Mouse (Mus musculus): Measurements from ENCODE around the gene Fam234a. TPM values are rescaled to one million over a fixed set of nuclear protein-coding genes. Genes with fewer than 3 reads are reported as not detected.

The Fam234a gene
- polyA plus RNA-seq, 1 experiment from 2014 or later, result 60.6 TPM

GRCm38 (mm10) chr17:26229776-26230175 lies 14.3 kb downstream of the Fam234a start:
- Histone ChIP-seq H3K9ac (no peak overlapping the region), H3K4me3 (no peak overlapping the region), H3K4me1 (no peaks in the 10 kb centered on the region), H3K27ac (no peak overlapping the region), H3K4me2 (no peak overlapping the region), H3K36me3 (peaks cover 3% of the 10 kb centered on the region; the same call in 1 of the 2 replicates), H3K9me3 (no peaks in the 10 kb centered on the region), H3K27me3 (no peaks in the 10 kb centered on the region)
- ATAC-seq (ENCODE audit: insufficient number of reproducible peaks, low FRiP score, low TSS enrichment, low read depth), result no peak
- WGBS, result 95% methylated on average over 5 of the region's 5 CpGs

DNA sequence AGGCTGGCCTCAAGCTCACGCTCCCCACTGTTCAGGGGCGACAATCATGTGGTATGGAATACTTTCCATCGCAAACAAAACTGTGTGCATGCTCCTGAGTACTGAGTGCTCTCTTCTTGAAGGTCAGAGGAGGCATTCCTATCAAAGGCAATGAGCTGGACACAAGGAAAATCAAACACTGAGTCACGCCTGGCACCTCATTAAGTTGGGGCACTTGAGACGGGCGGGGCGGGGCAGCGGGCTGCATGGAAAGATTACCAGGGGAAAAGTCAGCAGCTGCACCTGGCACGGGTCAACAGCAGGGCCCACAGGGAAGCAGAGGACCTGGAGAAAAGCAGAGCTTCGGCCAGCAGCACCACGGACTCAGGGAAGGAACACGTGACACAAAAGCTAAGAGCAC lies 18.9 kb downstream of the Fam234a start:
- ATAC-seq (ENCODE audit: insufficient number of reproducible peaks, low FRiP score, low TSS enrichment, low read depth), result no peak
- Histone ChIP-seq H3K9me3 (no peaks in the 10 kb centered on the region), H3K9ac (no peak overlapping the region), H3K27me3 (no peaks in the 10 kb centered on the region), H3K4me2 (no peak overlapping the region), H3K4me3 (no peak overlapping the region), H3K36me3 (0 out of 2 replicates have a peak, but pooled peaks cover 3% of the 10 kb centered on the region), H3K4me1 (no peaks in the 10 kb centered on the region), H3K27ac (no peak overlapping the region)
- WGBS, result 74% methylated on average over 12 of the region's 12 CpGs

- H3K36me3 ChIP-seq, result peaks cover 23% of the 10 kb centered on the region
- H3K4me1 ChIP-seq, result no peaks in the 10 kb centered on the region
- H3K9me3 ChIP-seq, result no peaks in the 10 kb centered on the region
- H3K4me2 ChIP-seq, result no peak overlapping the region
- no peak overlapping the region for H3K9ac ChIP-seq
- H3K27ac ChIP-seq, result no peak overlapping the region
- no peak for ATAC-seq (ENCODE audit: insufficient number of reproducible peaks, low FRiP score, low TSS enrichment, low read depth)
- no peaks in the 10 kb centered on the region for H3K27me3 ChIP-seq
- no peak overlapping the region for H3K4me3 ChIP-seq
- WGBS, result 69% methylated on average over 2 of the region's 2 CpGs
Measured at GRCm38 (mm10) chr17:26221508-26221907, 22.5 kb downstream of the Fam234a start.

GRCm38 (mm10) chr17:26212681-26213080 lies 31.4 kb downstream of the Fam234a start:
- no peak overlapping the region for H3K4me3 ChIP-seq
- no peaks in the 10 kb centered on the region for H3K27me3 ChIP-seq
- 83% methylated on average over 11 of the region's 11 CpGs for WGBS
- no peaks in the 10 kb centered on the region for H3K9me3 ChIP-seq
- no peak overlapping the region for H3K9ac ChIP-seq
- no peak for ATAC-seq (ENCODE audit: insufficient number of reproducible peaks, low FRiP score, low TSS enrichment, low read depth)
- H3K4me2 ChIP-seq, result no peak overlapping the region
- H3K4me1 ChIP-seq, result no peaks in the 10 kb centered on the region
- H3K36me3 ChIP-seq, result peaks cover 35% of the 10 kb centered on the region
- no peak overlapping the region for H3K27ac ChIP-seq

DNA sequence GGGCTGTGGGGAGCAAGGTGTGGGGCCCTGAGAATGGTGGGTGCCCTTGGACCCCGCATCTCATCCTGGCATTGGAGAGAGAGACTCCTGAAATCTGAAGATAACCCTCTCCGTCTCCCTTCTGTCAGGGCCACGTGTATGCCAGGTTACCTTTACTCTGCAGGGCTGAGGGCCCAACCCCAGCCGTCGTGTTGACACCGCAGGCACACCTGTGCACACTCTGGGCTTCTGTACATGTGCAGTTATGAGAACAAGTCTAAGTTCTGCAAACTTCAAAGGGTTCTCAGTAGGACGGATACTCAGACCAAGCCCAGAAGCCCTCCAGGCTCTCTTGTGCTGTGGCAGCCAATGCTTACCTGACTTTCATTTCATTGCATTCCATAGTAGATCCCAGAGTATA lies 31.8 kb downstream of the Fam234a start:
- Histone ChIP-seq H3K4me2 (no peak overlapping the region), H3K4me1 (no peaks in the 10 kb centered on the region), H3K9ac (no peak overlapping the region), H3K27ac (no peak overlapping the region), H3K9me3 (no peaks in the 10 kb centered on the region), H3K27me3 (no peaks in the 10 kb centered on the region), H3K36me3 (peaks cover 31% of the 10 kb centered on the region), H3K4me3 (no peak overlapping the region)
- WGBS, result 80% methylated on average over 7 of the region's 7 CpGs
- no peak for ATAC-seq (ENCODE audit: insufficient number of reproducible peaks, low FRiP score, low TSS enrichment, low read depth)

- Histone ChIP-seq H3K27ac (no peak within 1 kb of the TSS), H3K4me2 (no peak within 1 kb of the TSS), H3K9me3 (no peaks in the 10 kb centered on the region), H3K9ac (no peak within 1 kb of the TSS), H3K27me3 (peaks cover 32% of the 10 kb centered on the region), H3K4me3 (no peak within 1 kb of the TSS), H3K36me3 (peaks cover 2% of the 10 kb centered on the region; the same call in 1 of the 2 replicates), H3K4me1 (peaks cover 13% of the 10 kb centered on the region)
- no peak for ATAC-seq (ENCODE audit: insufficient number of reproducible peaks, low FRiP score, low TSS enrichment, low read depth)
- WGBS, result 87% methylated on average over 12 of the region's 12 CpGs
Measured at GRCm38 (mm10) chr17:26207686-26208085, 36.4 kb downstream of the Fam234a start, which contains the start of gene Arhgdig. TSS of gene Arhgdig (minus strand) at chr17:26207786.

DNA sequence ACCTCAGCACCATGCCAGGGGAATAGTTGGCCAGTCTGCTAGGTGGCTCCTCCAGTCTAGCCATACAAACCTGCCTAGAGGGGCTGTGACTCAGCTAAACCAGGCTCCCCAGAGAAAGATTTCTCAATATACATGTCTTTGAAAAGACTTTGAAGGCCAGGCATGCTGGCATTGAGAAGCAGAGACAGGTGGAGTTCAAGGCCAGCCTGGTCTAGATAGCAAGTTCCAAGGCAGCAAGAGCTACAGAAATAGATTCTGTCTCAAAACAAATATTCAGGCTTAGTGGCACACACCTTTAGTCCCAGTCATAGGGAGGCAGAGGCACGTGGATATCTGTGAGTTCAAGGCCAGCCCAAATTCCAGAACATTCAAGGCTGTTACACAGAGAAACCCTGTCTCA lies 37.6 kb downstream of the Fam234a start:
- Histone ChIP-seq H3K27me3 (peaks cover 45% of the 10 kb centered on the region), H3K36me3 (no peaks in the 10 kb centered on the region), H3K4me2 (no peak overlapping the region), H3K27ac (no peak overlapping the region), H3K9ac (no peak overlapping the region), H3K9me3 (no peaks in the 10 kb centered on the region), H3K4me1 (peaks cover 22% of the 10 kb centered on the region), H3K4me3 (no peak overlapping the region)
- no peak for ATAC-seq (ENCODE audit: insufficient number of reproducible peaks, low FRiP score, low TSS enrichment, low read depth)
- 52% methylated on average over 1 of the region's 1 CpGs for WGBS

DNA sequence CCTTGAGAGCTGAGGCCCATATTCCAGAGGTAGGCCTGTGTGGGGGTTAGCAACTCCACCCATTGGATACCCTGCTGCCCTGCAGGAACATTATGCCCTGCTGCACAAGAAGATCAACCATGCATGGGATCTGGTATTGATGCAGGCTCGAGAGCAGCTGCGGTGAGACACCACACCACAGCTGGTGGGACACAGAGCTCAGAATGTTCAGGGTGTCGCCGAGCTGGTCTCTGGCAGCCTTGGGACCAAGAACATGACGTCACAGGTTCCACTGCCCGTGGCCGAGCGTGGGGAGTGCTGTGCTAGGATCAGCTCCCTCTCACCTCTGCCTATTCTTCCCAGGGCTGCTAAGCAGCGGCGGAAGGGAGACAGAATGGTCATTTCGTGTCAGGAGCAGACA lies 39.3 kb downstream of the Fam234a start:
- Histone ChIP-seq H3K4me2 (no peak overlapping the region), H3K9ac (no peak overlapping the region), H3K4me3 (no peak overlapping the region), H3K27ac (no peak overlapping the region), H3K36me3 (no peaks in the 10 kb centered on the region), H3K27me3 (peaks cover 61% of the 10 kb centered on the region), H3K4me1 (peaks cover 34% of the 10 kb centered on the region), H3K9me3 (no peaks in the 10 kb centered on the region)
- WGBS, result 29% methylated on average over 11 of the region's 11 CpGs
- no peak for ATAC-seq (ENCODE audit: insufficient number of reproducible peaks, low FRiP score, low TSS enrichment, low read depth)

GRCm38 (mm10) chr17:26203321-26203811 lies 40.7 kb downstream of the Fam234a start:
- Histone ChIP-seq H3K36me3 (no peaks in the 10 kb centered on the region), H3K4me3 (peak overlapping the region; percentile 52), H3K4me2 (peak overlapping the region; percentile 99), H3K9ac (peak overlapping the region; percentile 35; the same call in 1 of the 2 replicates), H3K9me3 (no peaks in the 10 kb centered on the region), H3K4me1 (peaks cover 34% of the 10 kb centered on the region), H3K27ac (no peak overlapping the region), H3K27me3 (peaks cover 75% of the 10 kb centered on the region)
- ATAC-seq (ENCODE audit: insufficient number of reproducible peaks, low FRiP score, low TSS enrichment, low read depth), result 0 out of 2 replicates have a peak, but pooled peaks have one; percentile 23
- WGBS, result 1% methylated on average over 30 of the region's 30 CpGs

DNA sequence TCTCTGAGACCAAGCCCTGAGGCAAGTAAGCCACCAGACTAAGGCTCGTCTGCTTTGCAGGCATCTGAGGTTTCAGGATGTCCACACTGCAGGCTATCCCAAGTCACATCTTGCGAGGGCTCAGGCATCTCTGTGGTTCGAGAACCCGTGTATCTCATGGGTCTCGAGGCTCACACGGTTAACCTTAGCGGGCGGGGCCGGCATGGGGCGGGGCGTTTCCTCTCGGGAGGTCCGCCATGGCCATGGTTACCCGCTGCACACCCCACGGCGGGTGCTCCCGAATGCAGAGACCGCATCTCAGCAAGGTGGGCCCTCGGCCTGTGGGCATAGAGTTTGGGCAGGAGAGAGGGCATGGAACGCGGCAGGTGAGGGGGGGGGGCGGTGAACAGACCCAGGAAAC lies 41.3 kb downstream of the Fam234a start, which contains the start of gene Rgs11:
Gene Rgs11, plus strand, starts transcription at position 215 of the 400 bp plus-strand sequence.
- 2% methylated on average over 22 of the region's 22 CpGs for WGBS
- no peak for ATAC-seq (ENCODE audit: insufficient number of reproducible peaks, low FRiP score, low TSS enrichment, low read depth)
- H3K27ac ChIP-seq, result no peak within 1 kb of the TSS
- H3K4me1 ChIP-seq, result peaks cover 34% of the 10 kb centered on the region
- H3K27me3 ChIP-seq, result peaks cover 75% of the 10 kb centered on the region
- peak within 1 kb of the TSS; percentile 99 for H3K4me2 ChIP-seq
- no peaks in the 10 kb centered on the region for H3K9me3 ChIP-seq
- H3K36me3 ChIP-seq, result peaks cover 4% of the 10 kb centered on the region; the same call in 1 of the 2 replicates
- peak within 1 kb of the TSS; percentile 35; the same call in 1 of the 2 replicates for H3K9ac ChIP-seq
- peak within 1 kb of the TSS; percentile 52 for H3K4me3 ChIP-seq

DNA sequence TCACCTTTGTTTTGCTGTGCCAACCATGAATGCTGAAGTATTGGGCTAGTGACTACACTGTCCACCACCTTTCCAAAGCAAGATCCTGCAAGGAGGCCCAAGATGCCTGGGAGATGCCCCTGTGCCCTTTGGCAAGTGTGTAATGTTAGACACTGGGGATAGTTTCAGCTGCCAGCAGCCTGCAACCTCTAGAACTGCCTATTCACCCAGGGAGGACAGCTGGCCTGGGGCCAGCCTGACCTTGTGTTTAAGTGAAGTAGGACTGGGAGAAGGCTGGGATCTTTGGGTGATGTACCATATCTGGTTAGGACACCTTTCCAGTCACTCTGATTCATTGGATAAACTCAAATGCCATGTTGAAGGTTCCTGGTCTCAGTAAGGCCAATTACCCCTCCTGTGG lies 42.0 kb downstream of the Fam234a start:
- 0 out of 2 replicates have a peak overlapping the region, but pooled peaks have one; percentile 99 for H3K4me2 ChIP-seq

GRCm38 (mm10) chr17:26200831-26201705 lies 43.0 kb downstream of the Fam234a start:
- Histone ChIP-seq H3K4me2 (peak overlapping the region; percentile 99), H3K9ac (peak overlapping the region; percentile 44; the same call in 1 of the 2 replicates), H3K36me3 (peaks cover 21% of the 10 kb centered on the region), H3K4me3 (peak overlapping the region; percentile 55), H3K27ac (no peak overlapping the region), H3K27me3 (peaks cover 70% of the 10 kb centered on the region), H3K9me3 (no peaks in the 10 kb centered on the region), H3K4me1 (peaks cover 34% of the 10 kb centered on the region)
- ATAC-seq (ENCODE audit: insufficient number of reproducible peaks, low FRiP score, low TSS enrichment, low read depth), result no peak
- under 1% methylated on average over 91 of the region's 92 CpGs for WGBS

More for the DNA sequence above, 42.0 kb downstream of the Fam234a start:
- peaks cover 34% of the 10 kb centered on the region for H3K4me1 ChIP-seq
- H3K27ac ChIP-seq, result no peak overlapping the region
- no peak overlapping the region for H3K4me3 ChIP-seq
- peaks cover 11% of the 10 kb centered on the region; the same call in 1 of the 2 replicates for H3K36me3 ChIP-seq
- no peaks in the 10 kb centered on the region for H3K9me3 ChIP-seq
- no peak overlapping the region for H3K9ac ChIP-seq
- H3K27me3 ChIP-seq, result peaks cover 75% of the 10 kb centered on the region
- ATAC-seq (ENCODE audit: insufficient number of reproducible peaks, low FRiP score, low TSS enrichment, low read depth), result no peak
